Mouse (Mus musculus) ES-Bruce4 (cell line): ENCODE data around the gene Slfn1. TPM values are rescaled to one million over a fixed set of nuclear protein-coding genes. Genes with fewer than 3 reads are reported as not detected.

Source experiments
- H3K27ac ChIP-seq: 2 replicates; pipeline ENCODE4 v1.5.1; 2012; ENCODE audit warnings: low read length, inconsistent platforms; ENCODE audit not compliant: insufficient read depth
- H3K27me3 ChIP-seq: 2 replicates; pipeline ENCODE4 v1.6.1; 2012; ENCODE audit warnings: mild to moderate bottlenecking, low read length, inconsistent platforms; ENCODE audit not compliant: control insufficient read depth, poor library complexity, insufficient read depth, severe bottlenecking
- H3K36me3 ChIP-seq: 2 replicates; pipeline ENCODE4 v1.6.1; 2012; ENCODE audit warnings: inconsistent platforms, mild to moderate bottlenecking, low read length, moderate library complexity; ENCODE audit not compliant: control insufficient read depth, poor library complexity, insufficient read depth, severe bottlenecking
- H3K4me1 ChIP-seq: one replicate; pipeline ENCODE4 v1.8.1; 2011; ENCODE audit warnings: low read length; ENCODE audit not compliant: control insufficient read depth, insufficient read depth
- H3K4me3 ChIP-seq: 2 replicates; pipeline ENCODE4 v1.5.1; 2011; ENCODE audit warnings: low read depth, mild to moderate bottlenecking, low read length
- H3K9ac ChIP-seq: 2 replicates; pipeline ENCODE4 v1.6.1; 2012; ENCODE audit warnings: low read depth, mild to moderate bottlenecking, inconsistent platforms; ENCODE audit not compliant: poor library complexity, severe bottlenecking
- H3K9me3 ChIP-seq: replicated peaks from 2 replicates; pipeline ENCODE4 v1.6.1; 2012; ENCODE audit warnings: mild to moderate bottlenecking, low read length, inconsistent platforms; ENCODE audit not compliant: control insufficient read depth, poor library complexity, insufficient read depth, severe bottlenecking
- CTCF ChIP-seq: IDR thresholded peaks from one replicate; pipeline ENCODE4 v1.8.1; 2011; ENCODE audit warnings: low read depth, low read length
- EP300 ChIP-seq: IDR thresholded peaks from 2 replicates; pipeline ENCODE4 v1.6.1; 2011; ENCODE audit warnings: low read depth, low read length; ENCODE audit not compliant: insufficient read depth
- POLR2A ChIP-seq: IDR thresholded peaks from one replicate; pipeline ENCODE4 v1.8.1; 2011; ENCODE audit warnings: low read length; ENCODE audit not compliant: insufficient read depth
- polyA plus RNA-seq: library from polyadenylated mRNA; stranded (reverse); fragments of >200 nt; gene quantifications from 2 replicates; pipeline ENCODE4 v1.2.4, GENCODE M21; 2011; ENCODE audit warnings: low read depth; ENCODE audit not compliant: missing spikeins, insufficient read depth, insufficient read length

Slfn1 gene
- polyA plus RNA-seq, result not detected in 2 replicates

DNA sequence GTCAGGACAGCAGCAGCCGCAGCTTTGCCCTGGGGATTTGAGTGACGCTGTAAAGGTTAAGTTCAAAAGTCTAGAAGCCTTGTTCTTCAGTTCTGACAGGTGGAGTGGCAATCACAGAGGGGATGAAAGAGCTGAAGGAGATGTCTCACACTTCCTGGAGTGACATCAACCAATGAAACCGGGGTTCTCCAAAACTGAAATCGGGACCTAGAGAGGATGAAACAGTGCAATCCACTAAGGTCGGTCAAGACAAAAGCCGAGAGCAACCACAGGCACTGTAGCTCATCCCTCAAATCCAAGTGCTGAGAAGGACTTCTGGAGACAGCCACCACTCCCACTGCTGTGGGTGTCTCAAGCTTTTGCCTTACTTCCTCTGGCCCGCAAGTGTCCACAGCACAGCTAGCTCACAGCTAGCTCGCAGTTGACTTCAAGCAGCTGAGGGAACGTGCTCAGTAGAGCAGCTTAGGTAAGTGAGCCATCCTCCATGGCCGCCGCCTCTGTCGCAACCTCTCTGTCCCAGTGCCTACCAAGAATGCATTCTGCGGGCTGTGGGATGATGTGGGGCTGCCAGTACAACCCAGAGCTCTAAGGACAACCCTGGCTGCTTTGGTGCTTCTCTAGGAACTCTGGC lies at the start of gene Slfn1:
Gene Slfn1, plus strand, starts transcription at position 253 of the 631 bp plus-strand sequence.
- TF ChIP-seq CTCF (no peak), EP300 (no peak), POLR2A (no peak)
- H3K9me3 ChIP-seq, result no peaks in the 10 kb centered on the region
- H3K4me1 ChIP-seq, result no peaks in the 10 kb centered on the region
- H3K36me3 ChIP-seq, result no peaks in the 10 kb centered on the region
- no peaks in the 10 kb centered on the region for H3K27me3 ChIP-seq
- H3K4me3 ChIP-seq, result no peak within 1 kb of the TSS
- H3K27ac ChIP-seq, result no peak within 1 kb of the TSS
- H3K9ac ChIP-seq, result no peak within 1 kb of the TSS

DNA sequence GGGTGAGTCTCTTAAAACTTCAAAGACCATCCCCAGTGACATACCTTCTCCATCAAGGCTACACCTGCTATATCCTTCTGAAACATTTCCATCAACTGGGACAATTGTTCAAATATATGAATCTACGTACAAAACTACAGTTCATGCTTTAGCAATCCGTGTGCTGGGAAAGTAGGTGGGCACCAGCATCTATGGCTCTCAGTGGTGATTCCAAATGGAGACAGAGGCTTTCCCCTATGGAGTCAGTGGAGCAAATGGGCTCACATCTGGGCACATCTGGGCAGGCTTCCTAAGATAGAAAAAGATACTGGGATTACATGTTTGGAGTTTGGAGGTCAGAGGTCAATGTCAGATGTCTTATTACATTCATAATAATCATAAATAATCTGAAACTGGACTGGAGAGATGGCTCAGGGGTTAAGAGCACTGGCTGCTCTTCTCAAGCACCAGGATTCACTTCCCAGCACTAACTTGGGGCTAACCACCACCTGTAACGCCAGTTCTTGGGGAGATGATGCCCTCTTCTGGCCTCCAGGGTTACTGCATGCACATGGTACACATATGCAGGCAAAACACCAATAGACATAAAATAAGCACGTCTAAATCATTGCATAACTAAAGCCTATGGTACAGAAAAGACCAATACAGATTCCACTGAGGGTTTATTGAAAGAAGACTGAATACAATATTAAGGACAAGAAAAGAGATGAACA lies 48.5 kb upstream of the Slfn1 start:
- no peak for TF ChIP-seq POLR2A
- TF ChIP-seq EP300, result no peak
- peak; percentile 63 for TF ChIP-seq CTCF
- Histone ChIP-seq H3K4me3 (no peak overlapping the region), H3K27ac (no peak overlapping the region), H3K9ac (no peak overlapping the region), H3K4me1 (no peaks in the 10 kb centered on the region), H3K9me3 (no peaks in the 10 kb centered on the region), H3K36me3 (no peaks in the 10 kb centered on the region), H3K27me3 (no peaks in the 10 kb centered on the region)

DNA sequence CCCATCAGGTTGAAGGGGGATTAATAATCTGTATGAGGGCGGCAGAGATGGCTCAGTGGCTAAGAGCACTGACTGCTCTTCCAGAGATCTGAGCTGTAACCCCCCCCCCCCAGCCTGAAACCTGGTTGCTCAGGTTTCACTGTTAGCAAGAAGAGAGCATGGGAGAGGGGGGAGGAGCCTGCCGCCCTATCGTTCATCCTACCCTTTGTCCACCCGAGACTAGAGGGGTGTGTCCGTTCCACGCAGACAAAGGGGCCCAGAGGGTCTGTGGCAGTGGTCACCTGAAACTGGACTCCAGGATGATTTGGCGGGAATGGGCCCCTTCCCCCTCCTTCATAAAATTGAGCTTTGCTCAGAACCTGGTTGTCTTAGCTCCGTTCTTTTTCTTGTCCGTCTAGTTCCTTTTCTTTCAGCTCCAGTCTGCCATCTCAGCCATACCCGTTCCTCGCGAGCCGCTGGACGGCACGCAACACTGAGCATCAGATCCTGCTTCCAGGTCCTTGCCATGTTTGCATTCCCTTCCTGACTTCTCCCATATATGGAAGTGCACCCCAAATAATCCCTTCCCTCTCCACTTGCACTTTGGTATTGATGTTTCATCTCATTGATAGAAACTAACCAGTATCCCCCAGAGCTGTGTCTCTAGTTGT lies 46.2 kb upstream of the Slfn1 start:
- no peaks in the 10 kb centered on the region for H3K4me1 ChIP-seq
- H3K9ac ChIP-seq, result no peak overlapping the region
- H3K27ac ChIP-seq, result no peak overlapping the region
- no peaks in the 10 kb centered on the region for H3K27me3 ChIP-seq
- TF ChIP-seq POLR2A (no peak), CTCF (no peak), EP300 (no peak)
- no peak overlapping the region for H3K4me3 ChIP-seq
- no peaks in the 10 kb centered on the region for H3K36me3 ChIP-seq
- H3K9me3 ChIP-seq, result no peaks in the 10 kb centered on the region

DNA sequence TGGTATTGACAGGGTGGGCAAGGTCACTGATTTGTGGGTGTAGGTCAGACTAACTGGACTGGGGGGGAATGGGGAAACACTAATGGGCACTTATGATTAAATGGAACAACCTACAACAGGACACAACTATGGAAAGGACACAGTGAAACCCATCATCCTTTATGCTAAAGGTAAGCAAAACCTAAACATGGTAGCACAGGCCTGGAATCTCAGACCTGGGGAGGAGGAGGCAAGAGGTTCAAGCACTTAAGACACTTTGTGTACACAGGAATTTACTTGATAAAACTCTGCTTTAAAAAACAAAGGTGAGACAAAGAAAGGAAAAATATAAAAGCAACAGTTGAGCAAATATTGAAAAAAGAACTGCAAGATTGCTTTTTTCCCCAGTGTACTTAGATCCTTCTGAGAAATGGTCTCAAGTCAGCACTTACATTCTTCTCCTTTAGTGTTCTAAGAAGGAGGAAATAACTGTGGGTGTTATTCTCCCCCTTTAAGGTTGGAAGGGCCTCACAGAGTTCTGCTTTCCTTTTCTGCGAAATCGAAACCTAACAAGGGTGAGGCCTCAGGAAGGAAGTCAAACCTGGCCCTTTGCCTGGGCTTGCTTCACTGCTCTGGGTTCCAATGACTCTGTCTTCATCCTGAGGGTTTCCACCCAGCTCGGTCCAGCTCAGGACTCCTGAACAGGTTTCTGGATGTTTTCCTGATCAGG lies 38.8 kb upstream of the Slfn1 start:
- no peaks in the 10 kb centered on the region for H3K27me3 ChIP-seq
- no peak for TF ChIP-seq EP300
- no peak for TF ChIP-seq CTCF
- TF ChIP-seq POLR2A, result no peak
- H3K9ac ChIP-seq, result no peak overlapping the region
- no peaks in the 10 kb centered on the region for H3K36me3 ChIP-seq
- H3K4me1 ChIP-seq, result peaks cover 3% of the 10 kb centered on the region
- H3K4me3 ChIP-seq, result no peak overlapping the region
- peaks cover 2% of the 10 kb centered on the region for H3K9me3 ChIP-seq
- H3K27ac ChIP-seq, result no peak overlapping the region

DNA sequence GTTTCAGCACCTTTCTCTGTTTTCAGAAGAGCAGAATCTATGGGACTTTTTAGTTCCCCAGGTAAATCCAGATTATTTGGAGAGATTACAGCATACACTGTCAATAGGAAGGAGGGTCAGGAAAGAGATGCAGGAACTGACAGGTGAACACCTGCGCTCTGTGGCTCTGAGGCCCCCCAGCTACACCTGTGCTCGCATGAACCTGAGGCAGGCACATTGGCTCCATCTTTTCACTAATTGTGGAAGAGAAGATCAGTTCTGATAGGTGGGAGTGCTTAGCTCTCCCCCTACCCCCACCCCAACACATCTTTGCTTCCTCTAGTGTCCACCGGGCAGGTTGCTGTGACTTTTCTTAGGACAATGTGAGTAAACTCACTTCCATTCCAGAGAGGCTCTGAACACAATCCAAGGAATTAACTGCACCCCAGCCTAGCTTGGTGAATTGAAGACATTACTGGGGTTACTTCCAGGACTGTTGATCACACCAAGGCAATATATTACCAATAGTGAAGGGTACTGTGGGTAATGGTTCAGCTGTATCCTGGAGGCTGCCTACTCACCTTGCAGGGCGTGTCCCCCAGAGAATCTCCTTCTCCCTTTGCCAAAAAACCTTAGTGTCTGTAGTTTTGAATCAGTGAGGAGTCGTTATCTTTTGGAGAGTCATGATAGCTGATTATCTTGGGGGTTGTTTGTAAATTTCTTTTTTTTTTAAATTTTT lies 38.1 kb upstream of the Slfn1 start:
- Histone ChIP-seq H3K9ac (no peak overlapping the region), H3K27ac (no peak overlapping the region), H3K4me1 (peaks cover 3% of the 10 kb centered on the region), H3K36me3 (no peaks in the 10 kb centered on the region), H3K9me3 (peaks cover 9% of the 10 kb centered on the region), H3K27me3 (no peaks in the 10 kb centered on the region), H3K4me3 (no peak overlapping the region)
- no peak for TF ChIP-seq POLR2A
- no peak for TF ChIP-seq CTCF
- TF ChIP-seq EP300, result no peak
